Mouse (Mus musculus) olfactory bulb, adult 2 months (tissue): ENCODE measurements at regions not wholly inside any gene's neighbourhood (a gene's known extent, or its start where the extent isn't known, plus 50 kb on each side); places are given as distances from the start of the nearest gene placed in this dataset.

ENCODE experiments used
- H3K27ac ChIP-seq: fragments of 200-500 bp; 2 replicates; pipeline ENCODE4 v1.5.1; 2012; ENCODE audit warnings: low read depth, low read length; ENCODE audit not compliant: insufficient read depth
- H3K4me1 ChIP-seq: fragments of 200-500 bp; 2 replicates; pipeline ENCODE4 v1.6.1; 2012; ENCODE audit warnings: low read length; ENCODE audit not compliant: control insufficient read depth, insufficient read depth
- H3K4me3 ChIP-seq: fragments of 200-500 bp; 2 replicates; pipeline ENCODE4 v1.5.1; 2012; ENCODE audit warnings: mild to moderate bottlenecking, low read depth, low read length, moderate library complexity; ENCODE audit not compliant: insufficient read depth
- CTCF ChIP-seq: fragments of 200-500 bp; IDR thresholded peaks from 2 replicates; pipeline ENCODE4 v1.5.1; 2012; ENCODE audit warnings: low read depth, mild to moderate bottlenecking, low read length, moderate library complexity; ENCODE audit not compliant: insufficient read depth
- POLR2A ChIP-seq: fragments of 200-500 bp; IDR thresholded peaks from 2 replicates; pipeline ENCODE4 v1.6.1; 2012; ENCODE audit warnings: mild to moderate bottlenecking, low read depth, low read length, moderate library complexity; ENCODE audit not compliant: insufficient read depth
- WGBS: fragments of 180-500 bp; shearing (Covaris S2); methylation state at CpG from one replicate; pipeline ENCODE4 v1.1.7; 2018; 5-methylcytosine and 5-hydroxymethylcytosine counted together

- Histone ChIP-seq H3K27ac (no peak overlapping the region), H3K4me3 (no peak overlapping the region), H3K4me1 (0 out of 2 replicates have a peak, but pooled peaks cover 3% of the 10 kb centered on the region)
- TF ChIP-seq POLR2A (no peak), CTCF (no peak)
- 71% methylated on average over 9 of the region's 9 CpGs for WGBS
Observed at GRCm38 (mm10) chr13:31439761-31440627, 115.9 kb upstream of the Foxq1 start.

- WGBS = 59% methylated on average over 2 of the region's 2 CpGs
- H3K27ac ChIP-seq = no peak overlapping the region
- no peaks in the 10 kb centered on the region for H3K4me1 ChIP-seq
- no peak for TF ChIP-seq POLR2A
- no peak for TF ChIP-seq CTCF
- H3K4me3 ChIP-seq = no peak overlapping the region
Observed at GRCm38 (mm10) chr13:31458883-31459282, 97.1 kb upstream of the Foxq1 start.

- TF ChIP-seq POLR2A (no peak), CTCF (no peak)
Observed at GRCm38 (mm10) chr13:31465141-31465540, 90.8 kb upstream of the Foxq1 start.

GRCm38 (mm10) chr13:31465711-31466110 lies 90.2 kb upstream of the Foxq1 start:
- Histone ChIP-seq H3K4me1 (no peaks in the 10 kb centered on the region), H3K4me3 (no peak overlapping the region), H3K27ac (no peak overlapping the region)
- TF ChIP-seq CTCF (no peak), POLR2A (no peak)
- 78% methylated on average over 4 of the region's 4 CpGs for whole genome bisulfite sequencing

More at GRCm38 (mm10) chr13:31465141-31465540, 90.8 kb upstream of the Foxq1 start:
- 87% methylated on average over 8 of the region's 8 CpGs for WGBS
- no peaks in the 10 kb centered on the region for H3K4me1 ChIP-seq
- no peak overlapping the region for H3K4me3 ChIP-seq
- H3K27ac ChIP-seq = no peak overlapping the region

GRCm38 (mm10) chr13:31468131-31468530 lies 87.8 kb upstream of the Foxq1 start:
- 85% methylated on average over 3 of the region's 3 CpGs for WGBS
- Histone ChIP-seq H3K27ac (no peak overlapping the region), H3K4me3 (no peak overlapping the region), H3K4me1 (no peaks in the 10 kb centered on the region)
- TF ChIP-seq POLR2A (no peak), CTCF (no peak)

- WGBS = 86% methylated on average over 3 of the region's 3 CpGs
- H3K4me1 ChIP-seq = no peaks in the 10 kb centered on the region
- TF ChIP-seq CTCF (no peak), POLR2A (no peak)
- no peak overlapping the region for H3K27ac ChIP-seq
- H3K4me3 ChIP-seq = no peak overlapping the region
Observed at GRCm38 (mm10) chr13:31468983-31469382, 87.0 kb upstream of the Foxq1 start.

GRCm38 (mm10) chr13:31472366-31472765 lies 83.6 kb upstream of the Foxq1 start:
- WGBS = 76% methylated on average over 5 of the region's 5 CpGs
- TF ChIP-seq POLR2A (no peak), CTCF (no peak)
- Histone ChIP-seq H3K4me1 (peaks cover 2% of the 10 kb centered on the region), H3K27ac (no peak overlapping the region), H3K4me3 (no peak overlapping the region)

GRCm38 (mm10) chr13:31472804-31473203 lies 83.1 kb upstream of the Foxq1 start:
- H3K4me3 ChIP-seq = no peak overlapping the region
- peaks cover 2% of the 10 kb centered on the region for H3K4me1 ChIP-seq
- no peak overlapping the region for H3K27ac ChIP-seq
- TF ChIP-seq CTCF (no peak), POLR2A (no peak)
- WGBS = 80% methylated on average over 4 of the region's 4 CpGs

GRCm38 (mm10) chr13:31473275-31473674 lies 82.7 kb upstream of the Foxq1 start:
- no peak for TF ChIP-seq CTCF
- TF ChIP-seq POLR2A = no peak
- peaks cover 2% of the 10 kb centered on the region for H3K4me1 ChIP-seq
- WGBS = 85% methylated on average over 1 of the region's 1 CpGs
- H3K27ac ChIP-seq = no peak overlapping the region
- no peak overlapping the region for H3K4me3 ChIP-seq
